Mouse (Mus musculus): ENCODE measurements around the gene Olfr578.

Gene Olfr578

DNA sequence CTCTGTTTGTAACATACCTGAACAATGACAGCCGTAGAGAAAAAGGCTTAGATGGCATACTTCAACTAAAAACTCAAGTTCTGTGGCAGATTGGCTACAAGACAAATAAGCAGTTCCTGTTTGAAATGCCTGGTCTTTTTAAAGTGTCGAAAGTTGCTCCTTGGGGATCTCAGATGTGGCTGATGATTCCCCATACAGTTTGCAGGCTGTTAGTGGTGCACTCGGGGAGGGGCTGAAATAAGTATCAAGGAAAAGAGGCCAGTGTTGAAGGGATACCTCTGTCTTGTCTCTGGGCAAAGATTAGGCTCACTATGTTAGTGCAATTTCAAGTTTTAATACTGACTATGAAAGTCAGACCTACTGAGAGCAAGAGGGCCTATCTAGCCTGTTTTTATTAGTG lies at the start of gene Olfr578:
Gene Olfr578 (minus strand): TSS at position 101 of the 400 bp plus-strand sequence.
- no peak for DNase-seq (ENCODE audit: low spot score)

GRCm38 (mm10) chr7:103037724-103038123 lies 48.6 kb upstream of the Olfr578 start, which contains the start of gene Olfr582:
Gene Olfr582, plus strand, starts transcription at chr7:103038024.
- no peak for DNase-seq (ENCODE audit: low spot score)

- no peak for DNase-seq (ENCODE audit: low spot score)
Measured at GRCm38 (mm10) chr7:102975843-102976242, 13.3 kb downstream of the Olfr578 start, which contains the start of gene Olfr577. Gene Olfr577, minus strand, starts transcription at chr7:102975943.

- no peak for DNase-seq (ENCODE audit: low spot score)
Measured at GRCm38 (mm10) chr7:102974399-102974798, 14.7 kb downstream of the Olfr578 start.

DNA sequence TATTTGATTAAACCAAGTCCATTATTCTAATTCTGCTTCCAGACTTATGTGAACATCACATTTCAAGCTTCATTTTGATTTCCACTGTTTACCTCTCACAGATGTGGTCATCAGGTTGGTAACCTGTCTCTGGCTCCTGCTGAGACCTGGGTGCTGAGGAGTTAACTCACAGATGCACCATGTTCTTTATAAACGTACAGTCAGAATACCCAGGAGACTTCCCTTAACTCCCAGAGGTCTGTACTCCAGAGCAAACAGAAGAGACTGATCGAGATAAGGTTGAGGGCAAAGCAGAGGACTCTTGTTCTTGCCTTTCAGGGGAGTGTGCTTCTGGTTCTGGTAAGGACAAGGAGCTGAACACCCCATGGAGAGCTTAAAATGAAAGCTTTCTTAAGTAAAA lies 26.8 kb downstream of the Olfr578 start, which contains the start of gene Olfr576:
Gene Olfr576 (plus strand): TSS at position 301 of the 400 bp plus-strand sequence.
- DNase-seq (ENCODE audit: low spot score) = no peak

- DNase-seq (ENCODE audit: low spot score) = no peak
Measured at GRCm38 (mm10) chr7:102958593-102958992, 30.5 kb downstream of the Olfr578 start, which contains the start of gene Olfr575. Gene Olfr575, minus strand, starts transcription at chr7:102958775.

- DNase-seq (ENCODE audit: low spot score) = no peak
Measured at GRCm38 (mm10) chr7:102958137-102958536, 31.0 kb downstream of the Olfr578 start.

DNA sequence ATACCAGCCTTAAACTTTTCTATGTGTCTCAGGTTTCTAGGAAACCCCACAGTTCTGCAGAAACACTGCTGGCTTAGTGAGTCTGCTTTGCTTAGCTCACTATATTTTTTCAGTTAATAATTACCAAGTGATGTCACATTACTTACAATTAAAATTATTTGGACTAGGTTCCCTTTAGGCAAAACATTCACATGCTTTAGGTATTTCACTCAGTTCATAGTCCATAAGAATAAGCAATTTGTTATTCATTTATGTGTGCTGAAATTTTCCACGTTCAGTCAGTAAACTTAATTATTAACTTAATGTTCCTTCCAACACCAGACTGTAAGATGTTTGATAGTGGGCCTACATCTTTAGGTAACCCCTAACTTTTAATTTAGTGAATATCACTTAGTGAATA lies 38.4 kb downstream of the Olfr578 start:
- DNase-seq (ENCODE audit: low spot score) = no peak

- DNase-seq (ENCODE audit: low spot score) = no peak
Measured at GRCm38 (mm10) chr7:102948167-102948566, 41.0 kb downstream of the Olfr578 start, which contains the start of gene Olfr574. Gene Olfr574, plus strand, starts transcription at chr7:102948467.

GRCm38 (mm10) chr7:102943417-102943816 lies 45.7 kb downstream of the Olfr578 start:
- no peak for DNase-seq (ENCODE audit: low spot score)

- no peak for DNase-seq (ENCODE audit: low spot score)
Measured at GRCm38 (mm10) chr7:102942475-102942874, 46.6 kb downstream of the Olfr578 start, which contains the start of gene Olfr573-ps1. Gene Olfr573-ps1, minus strand, starts transcription at chr7:102942575.
